Mouse (Mus musculus) lung, postnatal 25 days (tissue): ENCODE results near the gene Hoxd10.

Source experiments
- DNase-seq: peaks from one replicate; pipeline ENCODE4 v3.0.0; 2022; ENCODE audit warnings: low spot score

Gene Hoxd10

DNA sequence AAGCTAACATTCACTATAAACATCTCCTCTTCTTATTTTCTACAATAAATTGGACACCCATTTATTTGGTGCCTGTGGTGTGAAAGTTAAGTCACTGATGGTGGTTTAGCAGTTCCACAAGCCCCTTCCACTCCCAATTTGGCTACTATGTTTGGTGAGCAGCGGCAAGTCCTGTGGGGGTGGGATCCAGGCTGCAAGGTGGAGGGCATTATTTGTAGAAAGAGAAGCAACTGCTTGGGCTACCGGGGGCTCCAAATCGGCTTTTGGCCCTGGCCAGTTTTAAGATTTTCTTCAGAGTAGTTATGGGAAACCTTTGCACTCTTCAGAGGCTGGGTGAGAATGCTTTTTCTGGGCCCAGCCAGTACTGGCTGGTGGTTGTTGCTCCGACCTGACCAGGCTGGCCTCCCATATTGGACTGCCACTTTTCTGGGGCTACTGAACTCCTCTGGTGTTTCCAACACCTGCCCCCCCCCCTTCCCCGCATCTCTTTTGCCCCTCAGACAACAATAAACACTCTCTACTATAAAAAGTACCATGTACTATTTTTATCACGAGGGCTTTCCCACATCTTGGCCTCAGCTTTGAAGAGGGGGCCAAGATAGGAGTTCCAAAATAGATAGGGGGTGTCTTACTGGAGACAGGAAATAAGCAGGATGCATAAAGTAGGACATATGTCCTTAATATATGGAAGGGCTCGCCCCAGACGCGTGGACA is 40.2 kb downstream of the Hoxd10 start:
- no peak for DNase-seq

- DNase-seq: no peak
Observed at GRCm38 (mm10) chr2:74732513-74733316, 41.0 kb downstream of the Hoxd10 start.

DNA sequence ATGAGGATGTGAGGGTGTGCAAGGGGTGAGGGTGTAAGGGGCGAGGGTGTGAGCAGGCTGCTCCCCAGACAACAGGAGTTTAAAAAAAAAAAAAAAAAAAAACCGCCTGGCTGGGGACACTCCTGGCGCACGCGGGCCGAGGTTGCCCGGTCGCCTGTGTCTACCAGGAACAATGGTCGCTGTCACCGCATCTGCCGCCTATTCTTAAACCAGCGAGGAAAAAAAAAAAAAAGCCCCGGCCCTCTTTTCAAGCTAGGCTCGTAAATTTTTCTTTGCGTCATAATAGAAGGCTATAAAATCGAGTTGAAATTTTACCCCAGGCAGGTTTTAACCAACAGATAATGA is 41.6 kb downstream of the Hoxd10 start:
- DNase-seq: no peak

DNA sequence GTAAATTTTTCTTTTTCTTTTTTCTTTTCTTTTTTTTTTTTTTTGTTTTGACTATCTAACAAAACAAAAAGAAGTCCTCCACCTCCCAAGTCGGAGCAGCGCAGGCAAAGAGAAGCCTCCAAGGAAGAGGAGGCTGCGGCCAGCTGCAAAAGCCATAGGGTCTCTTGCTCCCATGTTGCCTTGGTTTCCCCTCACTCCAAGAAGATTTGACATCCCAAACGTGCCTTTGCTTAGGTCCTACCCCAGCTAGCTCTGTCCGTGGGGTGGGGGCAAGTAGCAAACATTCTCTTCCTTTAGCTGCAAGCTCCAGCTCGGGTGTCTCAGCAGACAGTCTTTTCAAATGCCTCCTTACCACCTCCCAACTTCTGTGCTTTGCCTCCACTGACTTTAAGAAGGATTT is 42.0 kb downstream of the Hoxd10 start:
- DNase-seq: no peak

- no peak for DNase-seq
Observed at GRCm38 (mm10) chr2:74734451-74734850, 42.7 kb downstream of the Hoxd10 start.

DNA sequence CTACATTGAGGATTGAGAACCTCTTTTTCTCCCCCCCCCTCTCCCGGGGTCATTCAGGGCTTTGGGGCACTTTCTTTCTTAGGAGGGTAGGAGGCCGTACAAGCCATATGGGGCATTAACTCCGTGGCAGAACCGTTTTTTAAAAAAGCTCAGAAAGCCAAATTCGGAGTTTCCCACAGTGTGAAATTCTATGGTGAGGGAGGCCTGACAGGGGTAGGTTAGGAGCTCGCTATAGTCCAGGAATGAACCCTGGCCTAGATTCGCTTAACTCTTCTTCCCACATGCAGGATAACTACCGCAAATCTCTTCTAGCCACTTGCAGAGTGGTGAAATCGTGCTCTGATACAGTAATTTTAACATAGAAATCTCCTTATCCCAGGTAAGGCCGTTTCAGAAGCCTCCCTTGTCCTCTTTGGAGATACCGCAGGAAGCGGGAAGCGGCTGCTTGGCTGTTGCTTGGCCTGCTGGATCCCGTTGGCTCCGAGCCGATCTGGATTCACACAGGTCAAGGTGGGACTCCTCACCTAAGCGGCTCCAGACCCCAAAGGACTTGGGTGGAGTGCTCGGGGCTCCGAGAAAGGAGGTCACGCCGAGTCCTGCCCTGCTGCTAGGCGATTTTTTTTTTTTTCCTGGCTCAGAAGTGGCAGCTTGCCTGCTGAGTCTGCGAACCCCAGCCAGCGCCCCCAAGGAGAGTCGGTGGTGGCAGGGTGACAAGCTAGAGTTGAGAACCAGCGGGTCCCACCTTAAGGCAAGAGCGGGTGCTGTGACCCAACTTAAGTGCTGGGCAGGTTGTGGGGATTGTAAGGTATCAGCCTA is 43.5 kb downstream of the Hoxd10 start:
- DNase-seq: no peak

- no peak for DNase-seq
Observed at GRCm38 (mm10) chr2:74735851-74736687, 44.3 kb downstream of the Hoxd10 start.

DNA sequence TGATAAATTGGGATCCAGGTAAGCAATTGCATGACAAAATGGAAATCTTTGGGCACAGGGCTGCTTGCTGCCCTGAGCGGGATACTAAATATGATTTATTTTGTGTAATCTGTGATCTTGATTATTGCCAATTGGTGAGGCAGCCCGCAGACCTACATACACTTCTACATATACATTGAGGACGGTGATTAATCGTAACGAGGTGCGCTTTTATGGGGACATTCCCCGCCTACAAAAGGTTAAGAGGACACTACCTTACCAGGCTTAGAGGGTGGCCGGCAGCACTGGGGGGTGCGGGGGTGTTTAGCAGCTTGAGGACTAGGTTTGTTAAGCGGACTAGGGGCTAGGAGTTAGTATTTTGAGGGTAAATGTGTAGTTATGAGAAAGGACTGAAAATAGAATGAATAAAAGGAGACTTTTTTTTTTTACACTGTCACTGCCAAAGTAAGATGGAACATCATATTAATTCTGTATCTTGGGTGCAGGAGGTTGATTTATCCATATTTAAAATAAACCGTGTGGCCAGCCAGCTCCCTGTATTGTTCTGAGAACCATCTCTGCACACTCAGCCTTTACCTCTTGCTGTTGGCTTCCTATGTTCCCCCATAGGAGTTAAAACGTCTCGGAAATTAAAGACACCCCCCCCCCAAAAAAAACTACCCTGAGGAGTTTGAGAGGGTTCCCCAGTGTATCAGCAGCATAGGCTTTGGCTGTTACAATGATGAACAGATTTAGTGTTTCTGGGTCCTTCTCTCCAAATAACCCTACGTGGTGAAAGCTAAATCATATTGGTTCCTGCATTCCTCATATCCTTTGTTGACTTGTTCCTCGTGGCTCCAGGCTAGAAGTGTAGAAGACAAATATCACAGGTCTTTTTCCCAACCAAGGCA is 45.2 kb downstream of the Hoxd10 start:
- no peak for DNase-seq

- no peak for DNase-seq
Observed at GRCm38 (mm10) chr2:74737578-74738070, 45.9 kb downstream of the Hoxd10 start.

GRCm38 (mm10) chr2:74738623-74739475 is 47.1 kb downstream of the Hoxd10 start:
- DNase-seq: no peak

DNA sequence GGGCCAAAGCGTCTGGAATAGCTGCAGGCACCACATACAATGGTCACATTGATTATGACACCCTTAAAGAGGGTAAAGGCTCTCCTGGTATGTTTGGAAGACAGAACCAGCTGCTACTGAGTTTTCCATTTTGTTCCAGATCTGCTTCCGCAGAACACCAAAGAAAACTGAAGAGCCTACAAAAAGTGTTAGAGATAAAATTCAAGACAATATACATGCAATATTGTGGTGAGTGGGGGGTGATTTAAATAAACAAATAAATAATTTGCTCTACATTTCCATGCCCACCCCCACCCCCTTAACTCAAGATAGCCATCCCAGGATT is 47.7 kb downstream of the Hoxd10 start:
- DNase-seq: no peak

- no peak for DNase-seq
Observed at GRCm38 (mm10) chr2:74739869-74740268, 48.1 kb downstream of the Hoxd10 start.

- no peak for DNase-seq
Observed at GRCm38 (mm10) chr2:74740311-74741091, 48.8 kb downstream of the Hoxd10 start.

DNA sequence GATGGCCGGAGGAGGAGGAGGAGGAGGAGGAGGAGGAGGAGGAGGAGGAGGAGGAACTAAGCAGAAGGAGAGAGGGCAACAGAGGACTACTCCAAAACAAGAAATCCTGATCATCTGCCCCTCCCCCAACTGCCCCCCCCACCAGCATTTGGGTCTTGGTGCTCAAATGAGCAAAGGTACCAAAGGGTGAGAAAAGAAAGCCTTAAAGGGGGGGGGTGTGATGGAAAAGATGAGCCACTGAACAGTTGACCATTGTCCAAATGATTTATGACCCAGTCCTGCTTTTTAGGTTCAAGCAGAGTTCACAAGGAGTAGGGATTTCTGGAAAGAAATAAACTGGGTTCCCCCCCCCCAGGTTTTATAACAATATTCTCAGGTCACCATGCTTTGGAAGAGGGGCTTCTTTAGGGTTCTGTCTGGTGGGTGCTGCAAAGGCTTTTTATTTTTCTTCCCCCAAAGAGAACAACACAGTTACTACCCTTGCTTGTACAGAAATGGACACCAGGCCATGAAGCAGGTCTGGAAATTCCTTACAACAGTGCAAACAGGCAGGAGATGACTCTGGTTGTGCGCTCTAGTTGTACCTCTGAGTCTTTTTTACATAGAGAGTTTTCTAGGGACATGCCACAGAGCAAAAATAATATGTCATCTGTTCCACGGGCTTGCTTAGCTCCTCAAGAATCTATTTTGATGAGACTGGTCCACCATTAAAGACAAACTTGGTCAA is 49.7 kb downstream of the Hoxd10 start:
- DNase-seq: no peak

DNA sequence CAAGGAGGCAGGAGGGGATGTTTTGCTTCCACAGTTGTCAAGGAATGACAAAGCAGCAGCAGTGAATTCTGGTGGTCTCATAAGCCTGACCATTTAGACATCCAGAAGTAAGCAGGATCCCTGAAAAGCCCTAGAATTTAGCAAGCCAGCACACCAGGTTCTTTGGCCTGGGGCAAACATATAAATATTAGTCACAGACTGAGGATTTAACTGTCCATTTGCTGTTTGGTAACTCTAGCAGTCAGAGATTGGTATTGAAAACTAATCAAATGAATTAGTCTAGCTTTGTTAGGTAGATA is 50.2 kb downstream of the Hoxd10 start:
- no peak for DNase-seq
